Mouse (Mus musculus) spleen, adult 2 months (tissue): ENCODE results near the gene Ddx6. TPM values are rescaled to one million over a fixed set of nuclear protein-coding genes. Genes with fewer than 3 reads are reported as not detected.
A peak's percentile ranks its signal among the peaks of the same experiment; 100 is the strongest.
"Not testable (repeated sequence)": the region's sequence is repeated elsewhere in the genome, so short reads cannot be mapped to it uniquely, and the experiment has no call there.

Experiments used
- DNase-seq, 2 experiments: peaks; one replicate each; pipeline versions ENCODE4 v3.0.0 to v3.0.0-alpha.2; 2012 to 2021; ENCODE audit warnings: low spot score in 2 of 2, low read depth in 1 of 2
- H3K27ac ChIP-seq: fragments of 200-500 bp; 2 replicates; pipeline ENCODE4 v1.5.1; 2012; ENCODE audit warnings: low read length, inconsistent platforms; ENCODE audit not compliant: insufficient read depth
- H3K27me3 ChIP-seq: fragments of 200-500 bp; 2 replicates; pipeline ENCODE4 v1.6.1; 2012; ENCODE audit warnings: mild to moderate bottlenecking, moderate library complexity, low read length, inconsistent platforms; ENCODE audit not compliant: control insufficient read depth, insufficient read depth
- H3K36me3 ChIP-seq: fragments of 200-500 bp; 2 replicates; pipeline ENCODE4 v1.6.1; 2012; ENCODE audit warnings: mild to moderate bottlenecking, low read length, inconsistent platforms; ENCODE audit not compliant: control insufficient read depth, insufficient read depth
- H3K4me1 ChIP-seq: fragments of 200-500 bp; 2 replicates; pipeline ENCODE4 v1.6.1; 2011; ENCODE audit warnings: inconsistent platforms; ENCODE audit not compliant: control insufficient read depth, insufficient read depth, insufficient read length
- H3K4me3 ChIP-seq: fragments of 200-500 bp; 2 replicates; pipeline ENCODE4 v1.5.1; 2011; ENCODE audit warnings: mild to moderate bottlenecking, inconsistent platforms; ENCODE audit not compliant: insufficient read depth, insufficient read length; ENCODE audit errors: extremely low read depth
- CTCF ChIP-seq: fragments of 200-500 bp; IDR thresholded peaks from 2 replicates; pipeline ENCODE4 v1.5.1; 2011; ENCODE audit warnings: mild to moderate bottlenecking, inconsistent platforms; ENCODE audit not compliant: insufficient read depth, insufficient read length, insufficient replicate concordance; ENCODE audit errors: extremely low read depth
- POLR2A ChIP-seq: fragments of 200-500 bp; IDR thresholded peaks from 2 replicates; pipeline ENCODE4 v1.6.1; 2011; ENCODE audit warnings: low read depth, low read length, inconsistent platforms
- WGBS: fragments of 180-500 bp; shearing (Covaris S2); methylation state at CpG from one replicate; pipeline ENCODE4 v1.1.7; 2018; 5-methylcytosine and 5-hydroxymethylcytosine counted together
- polyA plus RNA-seq: library from polyadenylated mRNA; depleted of rRNA; stranded (reverse); fragments of >200 nt; gene quantifications from 2 replicates; pipeline ENCODE4 v1.2.3, GENCODE M21; 2012

The Ddx6 gene
- polyA plus RNA-seq, 1 experiment: 15.3 TPM

DNA sequence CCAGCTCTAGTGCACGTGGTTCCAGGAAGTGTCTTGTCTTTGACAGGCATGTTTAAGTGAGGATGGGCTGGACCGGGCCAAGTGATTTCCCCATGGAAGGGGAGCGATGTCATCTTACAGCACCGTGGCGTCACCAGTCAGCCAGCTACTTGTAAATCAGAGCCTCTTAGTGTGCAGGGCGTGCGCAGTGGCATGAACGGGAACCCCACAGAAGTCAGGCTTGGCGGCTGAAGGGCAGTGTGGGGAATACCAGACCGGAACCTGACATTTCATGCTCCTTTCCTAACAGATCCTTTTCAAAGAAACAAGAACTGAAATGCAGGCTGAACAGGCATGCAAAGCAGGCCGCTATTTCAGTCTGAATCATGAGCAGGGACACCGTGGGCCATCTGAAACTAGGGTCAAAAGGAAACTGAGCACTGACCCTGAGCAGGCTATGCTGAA is 33.7 kb upstream of the Ddx6 start:
- Histone ChIP-seq H3K36me3 (no peaks in the 10 kb centered on the region), H3K27ac (peak overlapping the region; percentile 92), H3K4me1 (peaks cover 36% of the 10 kb centered on the region), H3K27me3 (no peaks in the 10 kb centered on the region), H3K4me3 (no peak overlapping the region)
- WGBS: 44% methylated on average over 12 of the region's 12 CpGs
- TF ChIP-seq CTCF: no peak
- peak; percentile 20 for TF ChIP-seq POLR2A
- peak; percentile 75 to 82 for DNase-seq

DNA sequence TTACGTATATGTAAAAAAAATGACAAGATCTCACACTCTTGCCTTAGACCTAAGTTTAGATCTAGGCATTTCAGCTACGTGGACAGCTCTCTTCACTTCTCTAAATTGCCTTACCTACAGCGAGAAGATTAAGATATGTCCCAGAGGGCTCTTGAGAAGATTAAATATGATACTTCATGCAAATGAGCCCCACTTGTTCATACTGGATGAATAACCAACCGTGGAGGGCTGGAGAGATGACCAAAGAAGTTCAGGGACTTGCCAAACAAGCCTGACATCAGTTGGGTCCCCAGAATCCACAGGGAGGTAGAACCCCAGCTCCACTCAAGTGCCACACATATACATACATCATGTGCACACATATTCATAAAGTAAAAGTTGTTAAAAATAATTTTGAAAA is 31.4 kb upstream of the Ddx6 start:
- peak overlapping the region; percentile 19 for H3K27ac ChIP-seq
- peaks cover 32% of the 10 kb centered on the region for H3K4me1 ChIP-seq
- WGBS: 39% methylated on average over 4 of the region's 4 CpGs
- H3K36me3 ChIP-seq: no peaks in the 10 kb centered on the region
- H3K4me3 ChIP-seq: no peak overlapping the region
- no peaks in the 10 kb centered on the region for H3K27me3 ChIP-seq
- no peak for TF ChIP-seq CTCF
- TF ChIP-seq POLR2A: no peak
- no peak for DNase-seq

DNA sequence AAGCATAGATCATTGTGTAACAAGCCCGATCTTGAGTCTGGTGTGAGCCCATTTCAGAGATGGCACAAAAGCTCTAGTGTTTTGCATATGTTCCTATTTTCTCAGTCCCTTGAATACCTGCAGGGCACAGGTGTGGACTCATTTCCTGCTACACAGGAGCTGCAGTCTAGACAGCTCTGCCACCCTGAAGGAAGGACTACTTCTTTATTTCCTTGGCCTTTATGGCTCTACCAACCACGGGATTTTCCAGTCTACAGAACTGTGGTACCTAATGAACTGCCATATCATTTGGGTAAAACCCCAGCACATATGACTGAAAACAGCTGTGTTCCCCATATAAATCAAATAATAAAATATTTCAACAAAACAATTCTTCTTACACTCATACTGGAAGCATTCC is 29.6 kb upstream of the Ddx6 start:
- Histone ChIP-seq H3K4me1 (peaks cover 30% of the 10 kb centered on the region), H3K4me3 (no peak overlapping the region), H3K27me3 (no peaks in the 10 kb centered on the region), H3K36me3 (no peaks in the 10 kb centered on the region), H3K27ac (peak overlapping the region; percentile 51)
- peak in 1 of 2 experiments; percentile 34 for DNase-seq
- 69% methylated on average over 2 of the region's 2 CpGs for WGBS
- no peak for TF ChIP-seq POLR2A
- no peak for TF ChIP-seq CTCF

DNA sequence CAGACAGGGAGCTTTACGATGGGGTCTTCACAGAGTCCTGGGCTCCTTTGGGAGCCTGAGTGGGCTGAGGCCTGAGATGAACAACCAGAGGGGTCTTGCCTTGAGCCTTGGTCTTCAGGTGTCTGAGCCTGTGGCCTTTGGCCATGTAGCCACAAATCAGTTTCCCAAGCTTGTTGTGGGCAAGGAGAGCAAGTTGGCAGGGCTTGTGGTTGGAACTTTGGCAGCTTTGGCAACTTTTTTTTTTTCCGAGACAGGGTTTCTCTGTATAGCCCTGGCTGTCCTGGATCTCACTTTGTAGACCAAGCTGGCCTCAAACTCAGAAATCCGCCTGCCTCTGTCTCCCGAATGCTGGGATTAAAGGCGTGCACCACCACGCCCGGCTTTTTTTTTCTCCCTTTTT is 28.6 kb upstream of the Ddx6 start:
- H3K36me3 ChIP-seq, H3K27ac ChIP-seq, H3K27me3 ChIP-seq, H3K4me3 ChIP-seq, DNase-seq: not testable (repeated sequence)
- WGBS: 80% methylated on average over 7 of the region's 7 CpGs
- H3K4me1 ChIP-seq: peaks cover 35% of the 10 kb centered on the region

DNA sequence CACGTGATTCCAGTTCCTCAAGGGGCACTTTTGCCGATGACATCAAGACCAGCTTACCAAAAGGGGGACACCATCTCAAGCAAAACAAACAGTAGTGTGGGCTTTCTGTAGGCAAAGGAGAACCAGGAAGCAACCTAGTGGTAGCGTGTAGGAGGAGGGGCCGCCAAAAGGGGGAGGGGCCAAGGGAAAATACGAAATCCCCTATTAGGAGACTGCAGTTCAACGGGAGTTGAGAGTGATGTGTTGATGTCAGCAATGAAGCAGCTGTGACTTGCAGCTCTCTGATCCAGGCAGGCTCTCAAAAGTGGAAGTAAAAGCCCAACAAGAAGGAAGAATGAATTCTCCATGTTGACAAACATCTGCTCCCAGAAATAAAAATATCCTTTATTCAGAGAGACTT is 25.3 kb upstream of the Ddx6 start:
- WGBS: 4% methylated on average over 6 of the region's 6 CpGs

DNA sequence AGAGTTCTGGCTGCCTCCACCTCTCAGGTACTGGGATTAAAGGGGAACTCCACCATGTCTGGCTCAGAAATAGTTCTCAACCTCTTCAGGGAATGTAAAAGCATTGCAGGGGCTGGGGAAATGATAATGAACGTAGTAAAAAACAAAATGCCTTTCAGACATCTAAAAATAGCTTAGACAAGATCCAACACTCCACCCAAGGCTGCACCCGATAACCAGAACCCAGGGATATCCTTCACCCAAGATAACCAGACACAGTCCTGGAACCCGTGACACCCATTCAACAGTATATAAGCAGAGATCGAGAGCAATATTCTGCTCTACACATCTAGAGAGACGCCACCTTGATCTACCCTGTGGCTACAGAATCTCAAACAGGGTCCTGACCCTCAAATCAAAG is 24.6 kb upstream of the Ddx6 start:
- H3K27ac ChIP-seq: peak overlapping the region; percentile 99; the same call in 1 of the 2 replicates
- H3K27me3 ChIP-seq: no peaks in the 10 kb centered on the region
- H3K4me1 ChIP-seq: peaks cover 31% of the 10 kb centered on the region
- H3K36me3 ChIP-seq: no peaks in the 10 kb centered on the region
- no peak for TF ChIP-seq CTCF
- TF ChIP-seq POLR2A: no peak
- no peak overlapping the region for H3K4me3 ChIP-seq
- 73% methylated on average over 5 of the region's 5 CpGs for WGBS
- no peak for DNase-seq

More for the DNA sequence above, 25.3 kb upstream of the Ddx6 start:
- no peak for TF ChIP-seq CTCF
- Histone ChIP-seq H3K4me1 (peaks cover 35% of the 10 kb centered on the region), H3K36me3 (no peaks in the 10 kb centered on the region), H3K4me3 (peak overlapping the region; percentile 35; the same call in 1 of the 2 replicates), H3K27ac (peak overlapping the region; percentile 70), H3K27me3 (no peaks in the 10 kb centered on the region)
- peak; percentile 77 to 82 for DNase-seq

DNA sequence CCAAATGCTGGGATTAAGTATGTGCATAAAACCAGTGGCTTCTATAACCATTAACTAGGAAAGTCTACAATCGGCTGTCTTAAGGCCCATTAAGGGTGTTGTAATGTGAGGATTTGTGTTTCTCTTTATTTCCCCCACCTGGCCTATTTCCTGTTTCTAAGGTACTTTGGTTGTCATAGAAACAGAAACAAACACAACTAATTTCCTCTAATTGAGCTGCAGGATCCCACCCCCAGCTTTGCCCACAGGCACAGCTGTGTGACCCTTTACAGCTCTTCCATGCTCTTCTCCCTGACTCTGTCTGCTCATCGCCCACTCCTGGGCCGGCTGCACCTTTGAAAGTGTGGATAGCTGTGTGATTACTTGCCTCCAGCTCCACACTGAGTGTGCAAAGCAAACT is 23.3 kb upstream of the Ddx6 start:
- Histone ChIP-seq H3K4me1 (peaks cover 30% of the 10 kb centered on the region), H3K27me3 (no peaks in the 10 kb centered on the region), H3K4me3 (no peak overlapping the region), H3K36me3 (no peaks in the 10 kb centered on the region), H3K27ac (peak overlapping the region; percentile 99)
- TF ChIP-seq POLR2A (no peak), CTCF (no peak)
- 24% methylated on average over 3 of the region's 3 CpGs for WGBS
- peak; percentile 52 to 92 for DNase-seq
